Mouse (Mus musculus) hindbrain, embryonic 11.5 days (tissue): ENCODE measurements at regions not wholly inside any gene's neighbourhood (a gene's known extent, or its start where the extent isn't known, plus 50 kb on each side); places are given as distances from the start of the nearest gene placed in this dataset.

Source experiments
- ATAC-seq: fragments of 200-750 bp; cut with Nextera tagmentation; 2 replicates; pipeline ENCODE4 v1.8.0; 2017; ENCODE audit warnings: mild to moderate bottlenecking, moderate TSS enrichment, moderate library complexity; ENCODE audit not compliant: low FRiP score
- DNase-seq: peaks from one replicate; pipeline ENCODE4 v3.0.0-alpha.2; 2015; ENCODE audit warnings: low spot score
- H3K27ac ChIP-seq: fragments of 300-500 bp; sonication (generic); 2 replicates; pipeline ENCODE4 v1.5.1; 2014; ENCODE audit warnings: mild to moderate bottlenecking, low read depth, low read length
- H3K27me3 ChIP-seq: fragments of 300-500 bp; sonication (generic); 2 replicates; pipeline ENCODE4 v1.6.1; 2014; ENCODE audit warnings: mild to moderate bottlenecking, low read length, moderate library complexity, mixed read lengths; ENCODE audit not compliant: control insufficient read depth, insufficient read depth
- H3K36me3 ChIP-seq: fragments of 300-500 bp; sonication (generic); 2 replicates; pipeline ENCODE4 v1.6.1; 2014; ENCODE audit warnings: mild to moderate bottlenecking, low read length, moderate library complexity, mixed read lengths; ENCODE audit not compliant: control insufficient read depth, insufficient read depth
- H3K4me1 ChIP-seq: fragments of 300-500 bp; sonication (generic); replicated peaks from 2 replicates; pipeline ENCODE4 v1.6.1; 2014; ENCODE audit warnings: low read length, mixed read lengths; ENCODE audit not compliant: control insufficient read depth, insufficient read depth
- H3K4me2 ChIP-seq: fragments of 300-500 bp; sonication (generic); replicated peaks from 2 replicates; pipeline ENCODE4 v1.6.1; 2014; ENCODE audit warnings: mild to moderate bottlenecking, low read depth, low read length
- H3K4me3 ChIP-seq: fragments of 300-500 bp; sonication (generic); 2 replicates; pipeline ENCODE4 v1.5.1; 2014; ENCODE audit warnings: low read depth, low read length
- H3K9ac ChIP-seq: fragments of 300-500 bp; sonication (generic); 2 replicates; pipeline ENCODE4 v1.6.1; 2014; ENCODE audit warnings: low read depth, low read length
- H3K9me3 ChIP-seq: fragments of 300-500 bp; sonication (generic); 2 replicates; pipeline ENCODE4 v1.6.1; 2016; ENCODE audit warnings: low read length; ENCODE audit not compliant: control insufficient read depth
- WGBS: fragments of 180-500 bp; shearing (Covaris S2); extraction: QIAGEN DNeasy Blood & Tissue Kit; methylation state at CpG from one replicate; pipeline ENCODE4 v1.1.7; 2014; 5-methylcytosine and 5-hydroxymethylcytosine counted together

DNA sequence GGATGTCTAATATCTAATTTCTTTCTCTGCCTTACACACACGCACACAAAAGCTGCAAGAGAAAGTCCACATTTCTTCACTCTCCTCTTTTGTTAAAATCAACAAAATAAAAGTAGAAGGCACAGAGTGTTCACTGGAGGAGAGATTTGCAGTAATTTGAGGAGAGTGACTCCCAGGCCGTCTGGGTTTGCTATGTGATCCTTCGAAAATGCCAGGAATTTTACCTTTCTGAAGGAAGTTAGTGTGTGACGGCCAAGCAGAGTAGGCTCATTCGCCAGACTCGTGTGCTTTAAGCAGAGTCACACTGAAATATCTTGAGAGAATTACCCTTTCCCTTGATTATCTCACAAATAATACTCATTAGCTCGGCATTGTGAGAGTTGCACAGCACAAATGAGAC lies 216.0 kb downstream of the Rnd3 start:
- Histone ChIP-seq H3K36me3 (no peaks in the 10 kb centered on the region), H3K4me1 (no peaks in the 10 kb centered on the region), H3K27me3 (no peaks in the 10 kb centered on the region), H3K9me3 (no peaks in the 10 kb centered on the region), H3K27ac (no peak overlapping the region), H3K9ac (no peak overlapping the region), H3K4me3 (no peak overlapping the region), H3K4me2 (no peak overlapping the region)
- WGBS = 60% methylated on average over 7 of the region's 7 CpGs
- ATAC-seq (no peak), DNase-seq (no peak)

DNA sequence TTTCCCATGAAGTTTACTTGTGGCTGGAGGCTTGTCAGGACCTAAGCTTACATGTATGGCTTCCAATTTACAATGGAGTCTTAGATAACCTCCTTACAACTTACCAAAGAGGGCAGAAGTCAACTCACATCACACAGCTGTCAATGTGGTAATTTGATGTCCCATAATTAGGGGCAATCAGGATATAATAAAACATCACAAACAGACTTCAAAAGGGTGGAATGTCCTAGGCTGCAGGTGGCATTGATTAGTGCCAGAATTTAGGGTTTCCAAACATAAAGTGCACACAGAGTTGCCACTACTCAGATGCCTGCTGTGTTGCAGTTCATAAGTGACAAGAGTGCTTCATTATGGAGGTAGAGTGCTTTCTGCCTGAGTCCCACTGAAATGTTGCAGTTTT lies 227.9 kb downstream of the Rnd3 start:
- Histone ChIP-seq H3K27ac (no peak overlapping the region), H3K4me1 (peaks cover 4% of the 10 kb centered on the region), H3K9me3 (no peaks in the 10 kb centered on the region), H3K36me3 (no peaks in the 10 kb centered on the region), H3K4me2 (no peak overlapping the region), H3K4me3 (no peak overlapping the region), H3K9ac (no peak overlapping the region), H3K27me3 (no peaks in the 10 kb centered on the region)
- ATAC-seq = no peak
- no peak for DNase-seq

DNA sequence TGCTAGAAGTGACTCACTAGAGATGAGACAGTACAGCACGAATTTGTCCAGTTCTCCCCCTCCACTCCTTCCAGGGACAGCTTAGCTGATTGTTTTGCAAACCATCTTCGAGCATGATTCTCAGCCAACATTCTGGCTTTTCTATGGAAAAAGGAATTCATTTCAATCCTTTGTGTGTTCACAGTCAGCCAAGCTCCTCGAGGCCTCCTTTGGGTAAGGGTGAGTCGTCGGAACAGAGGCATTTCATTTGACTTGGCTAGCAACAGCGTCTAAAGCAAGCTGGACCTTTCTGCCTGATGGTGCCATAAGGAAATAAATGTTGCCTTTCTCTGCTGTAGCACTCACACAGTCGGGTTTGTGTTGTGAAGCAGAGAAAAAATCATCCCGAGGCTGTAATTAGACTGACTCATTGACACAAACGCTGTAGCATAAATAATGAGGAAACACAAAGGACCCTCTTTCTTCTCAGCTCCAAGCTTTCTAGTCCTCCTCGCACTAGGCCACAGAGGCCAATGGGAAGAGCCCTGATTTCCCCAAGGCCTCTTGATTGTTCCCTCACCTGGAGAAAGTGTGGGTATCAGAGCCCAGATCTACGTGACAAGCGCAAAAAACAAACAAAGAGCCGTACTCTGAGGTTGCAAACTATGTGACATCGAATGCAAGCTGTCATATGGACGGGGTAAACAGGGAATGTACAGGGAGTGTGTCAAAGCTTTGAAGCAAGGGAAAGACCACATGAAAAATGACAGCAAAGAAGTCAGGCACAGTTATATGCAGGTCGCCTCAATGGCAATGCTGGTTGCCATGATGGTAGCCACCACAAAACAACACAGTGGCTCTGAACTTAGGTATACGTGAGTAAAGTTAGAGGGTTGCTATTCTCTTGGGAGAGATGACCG lies 232.3 kb downstream of the Rnd3 start:
- ATAC-seq = peak; percentile 75
- H3K4me1 ChIP-seq = peaks cover 4% of the 10 kb centered on the region
- no peaks in the 10 kb centered on the region for H3K9me3 ChIP-seq
- H3K27ac ChIP-seq = peak overlapping the region; percentile 8; the same call in 1 of the 2 replicates
- H3K27me3 ChIP-seq = no peaks in the 10 kb centered on the region
- 55% methylated on average over 18 of the region's 18 CpGs for WGBS
- peak; percentile 37 for DNase-seq
- no peak overlapping the region for H3K9ac ChIP-seq
- H3K4me3 ChIP-seq = no peak overlapping the region
- H3K36me3 ChIP-seq = no peaks in the 10 kb centered on the region
- H3K4me2 ChIP-seq = no peak overlapping the region

DNA sequence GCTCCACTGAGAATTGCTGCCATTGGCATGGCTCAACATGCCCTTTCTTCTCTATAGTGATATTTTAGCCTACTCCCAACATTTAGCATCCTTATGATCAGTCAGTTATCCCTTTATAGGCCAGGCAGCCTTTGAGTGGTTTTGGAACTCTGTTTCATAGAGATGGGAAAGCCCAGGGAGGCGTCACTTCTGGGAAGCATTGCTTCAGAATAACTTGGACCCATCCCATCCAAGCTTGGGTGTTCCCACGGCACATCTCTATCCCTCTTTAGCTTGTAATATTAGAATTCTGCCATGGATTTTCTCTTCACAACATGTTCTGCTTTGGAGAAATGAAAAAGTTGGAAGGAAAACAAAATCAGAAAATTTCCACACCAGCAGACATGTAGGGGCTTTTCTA lies 233.8 kb downstream of the Rnd3 start:
- 95% methylated on average over 2 of the region's 2 CpGs for WGBS
- no peak overlapping the region for H3K27ac ChIP-seq
- no peaks in the 10 kb centered on the region for H3K36me3 ChIP-seq
- H3K27me3 ChIP-seq = no peaks in the 10 kb centered on the region
- no peak for ATAC-seq
- H3K4me3 ChIP-seq = no peak overlapping the region
- H3K4me1 ChIP-seq = peaks cover 4% of the 10 kb centered on the region
- H3K4me2 ChIP-seq = no peak overlapping the region
- H3K9me3 ChIP-seq = no peaks in the 10 kb centered on the region
- no peak overlapping the region for H3K9ac ChIP-seq
- DNase-seq = no peak

DNA sequence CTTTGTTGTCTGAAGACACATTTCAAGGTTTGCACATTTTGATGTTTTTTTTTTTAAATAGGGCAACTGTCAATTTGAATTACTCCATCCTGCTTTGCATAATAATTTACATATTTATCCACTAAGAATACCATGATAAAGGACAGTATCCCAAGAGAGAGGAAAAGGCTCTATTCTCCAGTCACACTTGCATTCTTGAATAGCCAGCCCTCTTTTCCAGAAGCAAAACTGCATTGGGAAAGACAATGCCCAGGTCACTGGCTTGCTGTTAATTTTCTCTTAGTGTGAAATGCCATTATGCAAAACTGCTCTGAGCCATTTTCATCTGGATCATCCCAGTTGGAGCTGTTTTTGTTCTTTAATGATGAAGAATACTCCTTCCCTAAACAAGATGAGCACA lies 234.7 kb downstream of the Rnd3 start:
- DNase-seq (no peak), ATAC-seq (no peak)
- no peaks in the 10 kb centered on the region for H3K27me3 ChIP-seq

DNA sequence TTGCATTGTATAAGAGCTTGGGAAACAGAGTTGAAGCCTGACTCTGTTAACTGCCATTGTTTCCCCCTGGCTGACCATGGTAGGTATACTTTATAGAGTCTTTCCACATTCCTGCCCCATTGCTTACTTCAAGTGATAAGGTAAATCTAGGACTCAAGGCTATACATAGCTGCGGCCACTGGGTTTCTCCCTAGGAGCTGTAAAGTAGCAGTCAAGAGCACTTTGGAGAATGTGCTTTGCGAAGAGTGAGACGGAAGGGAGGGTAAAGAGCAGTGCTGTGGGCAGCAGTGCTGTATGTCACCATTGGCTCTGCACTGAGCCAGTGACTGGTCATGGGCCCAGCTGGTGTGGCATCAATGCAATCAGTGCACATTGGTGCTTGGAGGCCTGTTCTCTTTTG lies 240.1 kb downstream of the Rnd3 start:
- ATAC-seq (no peak), DNase-seq (no peak)
- Histone ChIP-seq H3K27me3 (no peaks in the 10 kb centered on the region), H3K36me3 (no peaks in the 10 kb centered on the region), H3K27ac (no peak overlapping the region), H3K4me3 (no peak overlapping the region), H3K9ac (no peak overlapping the region), H3K4me2 (no peak overlapping the region), H3K4me1 (no peaks in the 10 kb centered on the region), H3K9me3 (no peaks in the 10 kb centered on the region)
- 94% methylated on average over 3 of the region's 3 CpGs for WGBS

More for the DNA sequence above, 234.7 kb downstream of the Rnd3 start:
- Histone ChIP-seq H3K4me3 (no peak overlapping the region), H3K4me1 (peaks cover 4% of the 10 kb centered on the region), H3K9me3 (no peaks in the 10 kb centered on the region), H3K4me2 (no peak overlapping the region), H3K27ac (0 out of 2 replicates have a peak overlapping the region, but pooled peaks have one; percentile 4), H3K36me3 (no peaks in the 10 kb centered on the region), H3K9ac (no peak overlapping the region)

DNA sequence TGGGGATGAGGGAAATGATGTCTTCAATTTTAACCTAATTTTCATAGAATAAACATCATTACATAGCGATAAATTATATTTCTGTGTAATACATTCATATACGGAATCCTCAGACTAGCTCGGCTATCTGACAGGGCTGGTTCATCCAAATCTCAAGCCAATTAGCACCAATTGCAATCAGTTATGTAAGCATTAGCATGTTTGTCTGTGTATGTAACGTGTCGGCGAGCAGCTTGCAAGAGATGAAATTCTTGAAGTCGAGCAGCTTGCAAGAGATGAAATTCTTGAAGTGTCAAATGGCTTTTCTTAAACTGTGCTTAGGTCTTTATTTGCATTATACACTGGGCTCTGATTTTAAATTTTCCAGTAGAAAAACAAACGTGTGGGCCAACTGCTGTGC lies 246.2 kb downstream of the Rnd3 start:
- Histone ChIP-seq H3K27me3 (no peaks in the 10 kb centered on the region), H3K4me3 (no peak overlapping the region), H3K4me2 (no peak overlapping the region), H3K9me3 (no peaks in the 10 kb centered on the region), H3K36me3 (no peaks in the 10 kb centered on the region), H3K9ac (no peak overlapping the region), H3K4me1 (no peaks in the 10 kb centered on the region), H3K27ac (no peak overlapping the region)
- DNase-seq (no peak), ATAC-seq (no peak)
- WGBS = 68% methylated on average over 8 of the region's 8 CpGs

DNA sequence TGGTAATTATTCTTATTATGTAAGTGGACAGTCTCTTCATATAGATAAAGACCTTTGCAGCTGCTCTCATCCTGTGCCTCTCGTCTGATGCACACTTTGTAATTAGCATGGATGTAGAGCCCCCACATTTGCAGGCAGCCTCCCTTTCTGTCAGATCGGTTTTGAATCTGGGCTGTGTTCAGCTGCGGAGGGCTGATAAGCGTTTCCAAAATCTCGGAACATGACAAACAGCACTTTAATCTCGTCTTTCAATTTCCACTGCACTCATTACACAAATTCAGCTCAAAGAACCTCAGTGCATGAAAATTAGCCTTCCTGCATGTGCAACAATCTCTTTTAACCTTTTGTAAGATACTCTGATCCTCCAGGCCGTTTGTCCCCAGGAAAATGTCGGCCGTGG lies 246.7 kb downstream of the Rnd3 start:
- no peaks in the 10 kb centered on the region for H3K27me3 ChIP-seq
- no peak overlapping the region for H3K4me3 ChIP-seq
- no peak overlapping the region for H3K27ac ChIP-seq
- 69% methylated on average over 9 of the region's 9 CpGs for WGBS
- no peak overlapping the region for H3K4me2 ChIP-seq
- H3K9me3 ChIP-seq = no peaks in the 10 kb centered on the region
- no peak overlapping the region for H3K9ac ChIP-seq
- no peak for DNase-seq
- H3K36me3 ChIP-seq = no peaks in the 10 kb centered on the region
- no peak for ATAC-seq
- H3K4me1 ChIP-seq = no peaks in the 10 kb centered on the region

DNA sequence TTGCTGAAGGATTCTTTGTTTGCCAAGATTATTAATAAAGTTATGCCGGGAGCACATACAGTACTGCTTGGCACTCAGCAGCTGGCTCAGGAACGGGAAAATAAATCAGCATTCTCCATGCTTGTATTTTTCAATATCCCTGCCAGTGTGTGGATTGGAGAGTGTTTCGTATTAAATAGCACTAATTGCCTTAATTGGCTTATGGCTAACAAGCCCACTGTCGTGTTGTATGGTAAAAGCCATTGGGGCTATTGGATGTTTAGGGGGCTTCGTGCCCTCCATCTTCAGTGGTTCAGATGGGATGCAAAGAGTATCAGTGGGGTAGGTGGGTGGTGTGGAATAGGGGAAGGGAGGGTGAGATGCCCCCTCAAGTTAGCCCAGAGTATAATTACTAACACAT lies 259.9 kb downstream of the Rnd3 start:
- no peak overlapping the region for H3K4me2 ChIP-seq
- no peaks in the 10 kb centered on the region for H3K27me3 ChIP-seq
- H3K9me3 ChIP-seq = no peaks in the 10 kb centered on the region
- no peak for DNase-seq
- H3K4me1 ChIP-seq = no peaks in the 10 kb centered on the region
- no peak for ATAC-seq
- 81% methylated on average over 5 of the region's 5 CpGs for WGBS
- H3K27ac ChIP-seq = no peak overlapping the region
- H3K4me3 ChIP-seq = no peak overlapping the region
- H3K36me3 ChIP-seq = no peaks in the 10 kb centered on the region
- H3K9ac ChIP-seq = no peak overlapping the region
